ENCODE assay signal across 22 mouse cellular contexts in the genomic region with DNA sequence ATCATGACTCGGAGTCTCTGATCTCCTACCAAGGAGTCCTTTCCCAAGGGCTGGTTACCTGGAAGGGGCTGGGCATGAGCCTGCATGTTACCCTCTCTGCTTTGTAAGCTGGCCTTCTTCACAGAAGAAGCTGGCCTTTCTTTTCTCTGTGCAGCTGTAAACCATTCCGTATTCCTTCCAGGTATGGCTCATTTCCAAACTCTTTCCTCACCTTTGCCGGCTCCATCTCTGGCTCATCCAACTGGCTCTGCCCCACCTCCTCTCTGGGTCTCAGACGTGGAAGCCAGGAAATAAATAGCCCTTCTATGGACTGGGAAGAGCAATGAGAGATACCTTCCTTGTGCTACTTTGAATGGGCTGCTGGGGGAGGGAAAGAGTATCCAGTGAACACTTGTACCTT.
"Had no signal": no experiment of that assay in that cellular context is flagged by ENCODE, and none has a peak within 500 bp of the region (broad histone marks: within the 10 kb centered on the region; RNA-seq: fewer than 3 reads in every experiment).

No protein-coding gene starts in this region.

- H3K27ac ChIP-seq: gastrocnemius, adult 2 months; heart, embryonic 10.5 days; hindbrain, embryonic 13.5 days; hindbrain, embryonic 15.5 days; intestine, embryonic 15.5 days; layer of hippocampus, adult 2 months; limb, embryonic 13.5 days; limb, embryonic 15.5 days had no signal

- DNase-seq: gastrocnemius, adult 2 months; gastrocnemius, postnatal 10 days; gastrocnemius, postnatal 25 days; heart, adult 18-20 months; heart, postnatal 14 days; heart, postnatal 36 days; kidney, adult 18-20 months; kidney, adult 8-10 months; kidney, postnatal 10 days; kidney, postnatal 25 days; kidney, postnatal 4 days; left cerebral cortex, postnatal 4 days had no signal

- H3K9ac ChIP-seq: heart, embryonic 12.5 days; hindbrain, embryonic 13.5 days; hindbrain, embryonic 15.5 days; intestine, embryonic 15.5 days; limb, embryonic 13.5 days; limb, embryonic 15.5 days had no signal

- H3K4me3 ChIP-seq: gastrocnemius, adult 2 months; heart, embryonic 10.5 days; heart, embryonic 12.5 days; hindbrain, embryonic 13.5 days; hindbrain, embryonic 15.5 days; intestine, embryonic 15.5 days; layer of hippocampus, adult 2 months; limb, embryonic 13.5 days; limb, embryonic 15.5 days had no signal

- H3K4me1 ChIP-seq: heart, embryonic 10.5 days; heart, embryonic 12.5 days; intestine, embryonic 15.5 days had no signal

- H3K4me2 ChIP-seq: heart, embryonic 12.5 days; hindbrain, embryonic 13.5 days; hindbrain, embryonic 15.5 days; intestine, embryonic 15.5 days; limb, embryonic 13.5 days; limb, embryonic 15.5 days had no signal

- H3K36me3 ChIP-seq: heart, embryonic 10.5 days; heart, embryonic 12.5 days; hindbrain, embryonic 13.5 days; hindbrain, embryonic 15.5 days; intestine, embryonic 15.5 days; limb, embryonic 13.5 days; limb, embryonic 15.5 days had no signal

- H3K27me3 ChIP-seq: heart, embryonic 12.5 days; hindbrain, embryonic 13.5 days; hindbrain, embryonic 15.5 days; intestine, embryonic 15.5 days; limb, embryonic 13.5 days; limb, embryonic 15.5 days had no signal

- ATAC-seq: inflammation-experienced regulatory T-cells, adult 6 months; intestine, embryonic 15.5 days; intestine, postnatal 0 days had no signal

- H3K9me3 ChIP-seq: heart, embryonic 10.5 days; heart, embryonic 12.5 days; hindbrain, embryonic 13.5 days; hindbrain, embryonic 15.5 days; intestine, embryonic 15.5 days; limb, embryonic 13.5 days; limb, embryonic 15.5 days had no signal
